Mouse (Mus musculus): ENCODE measurements at regions not wholly inside any gene's neighbourhood (a gene's known extent, or its start where the extent isn't known, plus 50 kb on each side); places are given as distances from the start of the nearest gene placed in this dataset.
A peak's percentile ranks its signal among the peaks of the same experiment; 100 is the strongest.

- 82% methylated on average over 3 of the region's 3 CpGs for WGBS
- Histone ChIP-seq H3K36me3 (ENCODE audit: control insufficient read depth, insufficient read depth, low read length) (no peaks in the 10 kb centered on the region), H3K27me3 (replicated peaks; ENCODE audit: control insufficient read depth, insufficient read depth, low read length) (no peaks in the 10 kb centered on the region), H3K4me1 (ENCODE audit: control insufficient read depth, insufficient read depth, low read length) (peaks cover 16% of the 10 kb centered on the region), H3K27ac (ENCODE audit: insufficient read depth, low read depth, low read length) (peak overlapping the region; percentile 32; the same call in 1 of the 2 replicates), H3K4me3 (ENCODE audit: insufficient read depth, low read depth, low read length) (no peak overlapping the region)
- TF ChIP-seq POLR2A (IDR thresholded peaks at IDR 0.05; ENCODE audit: low read depth, low read length) (no peak), CTCF (conservative IDR thresholded peaks at IDR 0.05; ENCODE audit: insufficient read depth, insufficient read length, low read depth, low read length) (no peak)
- peak; percentile 60 for DNase-seq
Measured at GRCm38 (mm10) chr19:6598186-6598585, 55.4 kb upstream of the Slc22a12 start.

GRCm38 (mm10) chr19:6595801-6596200, 53.0 kb upstream of the Slc22a12 start:
- DNase-seq: no peak
- no peak overlapping the region for H3K4me3 ChIP-seq (ENCODE audit: insufficient read depth, low read depth, low read length)
- 35% methylated on average over 9 of the region's 9 CpGs for WGBS
- H3K36me3 ChIP-seq (ENCODE audit: control insufficient read depth, insufficient read depth, low read length): no peaks in the 10 kb centered on the region
- no peaks in the 10 kb centered on the region for H3K27me3 ChIP-seq (replicated peaks; ENCODE audit: control insufficient read depth, insufficient read depth, low read length)
- TF ChIP-seq POLR2A (IDR thresholded peaks at IDR 0.05; ENCODE audit: low read depth, low read length) (no peak), CTCF (conservative IDR thresholded peaks at IDR 0.05; ENCODE audit: insufficient read depth, insufficient read length, low read depth, low read length) (no peak)
- no peak overlapping the region for H3K27ac ChIP-seq (ENCODE audit: insufficient read depth, low read depth, low read length)
- H3K4me1 ChIP-seq (ENCODE audit: control insufficient read depth, insufficient read depth, low read length): peaks cover 8% of the 10 kb centered on the region

All from kidney, adult 2 months (tissue).